Mouse (Mus musculus): Measurements from ENCODE around the gene F12. TPM values are rescaled to one million over a fixed set of nuclear protein-coding genes. Genes with fewer than 3 reads are reported as not detected.
A peak's percentile ranks its signal among the peaks of the same experiment; 100 is the strongest.

The F12 gene
- under 1 TPM; 0.79 to 0.84 TPM for total RNA-seq (2021)

- intact Hi-C loops (cut with DNase I) = no loop called here
Observed at GRCm38 (mm10) chr13:55426613-55427012, at the start of gene F12. F12 (minus strand) TSS chr13:55426793.

DNA sequence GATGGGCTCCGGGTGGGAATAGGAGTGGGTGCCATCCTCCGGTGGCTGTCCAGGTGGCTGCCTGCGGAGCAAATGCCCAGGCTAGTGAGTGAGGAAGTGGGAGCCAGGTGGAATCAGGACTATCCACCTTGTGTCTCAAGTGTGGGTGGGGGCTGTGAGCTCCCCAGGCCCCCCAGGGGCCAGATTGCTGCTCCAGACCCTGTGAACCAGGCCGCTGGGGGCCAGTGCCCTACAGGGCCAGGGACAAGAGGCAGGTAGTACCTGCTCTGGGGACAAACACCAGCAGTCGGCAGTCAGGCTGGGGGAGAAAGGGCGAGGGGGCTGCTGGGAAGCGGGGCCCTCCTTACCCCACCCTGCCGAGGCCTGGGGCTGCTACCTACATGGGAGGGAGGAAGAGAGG lies 49.7 kb upstream of the F12 start:
- DNase-seq (ENCODE audit: low spot score in 2 of 2) = no peak
- intact Hi-C loops (cut with DNase I) = no loop called here

More at GRCm38 (mm10) chr13:55426613-55427012, at the start of gene F12:
- DNase-seq (ENCODE audit: low spot score in 2 of 2) = no peak

DNA sequence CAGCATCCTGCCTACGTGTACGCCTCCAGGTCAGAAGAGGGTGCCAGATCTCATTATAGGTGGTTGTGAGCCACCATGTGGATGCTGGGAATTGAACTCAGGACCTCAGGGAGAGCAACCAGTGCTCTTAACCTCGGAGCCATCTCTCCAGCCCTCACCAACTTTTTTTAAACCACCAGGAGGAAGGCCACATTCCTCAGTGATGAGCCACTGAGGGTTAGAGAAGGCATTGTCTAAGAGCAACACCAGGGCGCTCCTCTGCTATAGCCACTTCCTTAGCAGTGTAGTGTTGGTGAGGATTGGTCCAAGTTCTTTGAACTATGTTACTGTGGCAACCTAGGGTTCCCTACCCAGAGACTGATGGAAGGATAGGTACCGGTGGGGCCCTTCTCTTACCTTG lies 49.2 kb upstream of the F12 start:
- DNase-seq (ENCODE audit: low spot score in 2 of 2) = no peak
- intact Hi-C loops (cut with DNase I) = no loop called here

GRCm38 (mm10) chr13:55474621-55475069 lies 48.1 kb upstream of the F12 start:
- intact Hi-C loops (cut with DNase I) = no loop called here
- DNase-seq (ENCODE audit: low spot score in 2 of 2) = peak; percentile 70 to 71

GRCm38 (mm10) chr13:55473961-55474360 lies 47.4 kb upstream of the F12 start:
- peak; percentile 28 to 44 for DNase-seq (ENCODE audit: low spot score in 2 of 2)
- intact Hi-C loops (cut with DNase I) = loop anchor here (2.0 kb wide), 1 partner anchor 43 kb away; no protein-coding TSS in a partner anchor

DNA sequence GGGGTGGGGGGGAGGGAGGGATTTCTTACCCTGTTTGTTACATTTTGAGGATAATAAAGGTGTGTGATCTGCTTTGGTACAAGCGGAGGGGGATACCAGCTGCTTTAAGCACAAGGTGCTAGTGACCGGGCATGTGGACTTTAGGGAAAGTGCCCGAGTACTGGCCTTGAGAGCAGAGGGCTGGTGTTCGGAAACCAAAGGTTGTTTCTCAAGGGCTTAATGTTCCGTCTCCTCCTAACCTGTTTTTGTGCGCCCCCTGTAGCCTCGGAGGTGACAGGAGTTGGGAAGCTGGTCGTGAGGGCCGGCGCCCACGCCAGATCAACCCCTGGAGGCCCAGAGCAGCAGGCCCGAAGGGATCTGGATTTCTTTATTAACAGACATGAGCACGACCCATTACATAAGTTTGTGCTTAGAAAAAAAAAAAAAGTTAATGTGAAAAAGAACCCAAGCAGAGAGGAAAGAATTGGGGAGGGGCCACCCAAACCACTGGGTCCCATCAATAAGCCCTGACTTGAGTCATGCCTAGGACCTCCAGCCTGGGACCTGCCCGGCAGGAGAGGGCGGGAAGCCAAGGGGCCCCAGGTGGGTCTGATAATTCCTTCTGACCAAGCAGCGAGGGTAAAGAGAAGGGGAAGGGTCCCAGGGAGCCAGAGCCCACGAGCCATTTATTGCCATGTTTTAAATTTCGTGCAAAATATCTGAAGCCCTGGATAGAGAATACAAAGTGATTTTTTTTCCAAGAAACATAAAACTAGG lies 46.7 kb upstream of the F12 start:
- intact Hi-C loops (cut with DNase I) = loop anchor here (2.0 kb wide), 1 partner anchor 44 kb away; no protein-coding TSS in a partner anchor
- peak; percentile 47 to 49 for DNase-seq (ENCODE audit: low spot score in 2 of 2)

GRCm38 (mm10) chr13:55472132-55473022 lies 45.8 kb upstream of the F12 start:
- intact Hi-C loops (cut with DNase I) = loop anchor here (2.0 kb wide), 1 partner anchor 44 kb away; no protein-coding TSS in a partner anchor
- DNase-seq (ENCODE audit: low spot score in 2 of 2) = peak; percentile 87 to 91

GRCm38 (mm10) chr13:55471819-55472131 lies 45.2 kb upstream of the F12 start:
- no peak for DNase-seq (ENCODE audit: low spot score in 2 of 2)
- intact Hi-C loops (cut with DNase I) = loop anchor here (2.0 kb wide), 2 partner anchors 45 to 53 kb away; no protein-coding TSS in a partner anchor

- peak; percentile 78 to 84 for DNase-seq (ENCODE audit: low spot score in 2 of 2)
- intact Hi-C loops (cut with DNase I) = loop anchor here (2.0 kb wide), 1 partner anchor 52 kb away; no protein-coding TSS in a partner anchor
Observed at GRCm38 (mm10) chr13:55471156-55471818, 44.7 kb upstream of the F12 start.

DNA sequence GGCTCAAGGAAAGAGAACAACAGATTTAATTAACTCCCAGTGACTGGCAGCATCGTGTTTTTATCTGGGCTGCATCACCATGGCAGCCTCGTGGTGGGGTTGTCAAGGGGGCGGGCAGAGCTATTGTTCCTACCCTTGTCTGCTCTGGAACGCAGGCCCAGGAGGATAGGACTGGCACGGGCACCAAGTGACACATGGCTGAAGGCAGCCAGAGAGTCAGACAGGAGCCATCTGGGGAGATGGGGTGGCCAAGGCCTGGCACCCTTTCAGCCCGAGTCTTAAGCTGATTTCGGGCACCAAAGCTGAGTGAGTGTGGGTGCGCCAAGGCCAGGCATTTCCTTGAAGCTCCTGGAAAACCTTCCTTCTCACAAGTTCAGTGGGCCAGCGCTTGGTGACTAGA lies 43.8 kb upstream of the F12 start:
- intact Hi-C loops (cut with DNase I) = loop anchor here (2.0 kb wide), 1 partner anchor 52 kb away; no protein-coding TSS in a partner anchor
- peak; percentile 51 to 63 for DNase-seq (ENCODE audit: low spot score in 2 of 2)

- intact Hi-C loops (cut with DNase I) = no loop called here
- DNase-seq (ENCODE audit: low spot score in 2 of 2) = no peak
Observed at GRCm38 (mm10) chr13:55468851-55469560, 42.4 kb upstream of the F12 start.

DNA sequence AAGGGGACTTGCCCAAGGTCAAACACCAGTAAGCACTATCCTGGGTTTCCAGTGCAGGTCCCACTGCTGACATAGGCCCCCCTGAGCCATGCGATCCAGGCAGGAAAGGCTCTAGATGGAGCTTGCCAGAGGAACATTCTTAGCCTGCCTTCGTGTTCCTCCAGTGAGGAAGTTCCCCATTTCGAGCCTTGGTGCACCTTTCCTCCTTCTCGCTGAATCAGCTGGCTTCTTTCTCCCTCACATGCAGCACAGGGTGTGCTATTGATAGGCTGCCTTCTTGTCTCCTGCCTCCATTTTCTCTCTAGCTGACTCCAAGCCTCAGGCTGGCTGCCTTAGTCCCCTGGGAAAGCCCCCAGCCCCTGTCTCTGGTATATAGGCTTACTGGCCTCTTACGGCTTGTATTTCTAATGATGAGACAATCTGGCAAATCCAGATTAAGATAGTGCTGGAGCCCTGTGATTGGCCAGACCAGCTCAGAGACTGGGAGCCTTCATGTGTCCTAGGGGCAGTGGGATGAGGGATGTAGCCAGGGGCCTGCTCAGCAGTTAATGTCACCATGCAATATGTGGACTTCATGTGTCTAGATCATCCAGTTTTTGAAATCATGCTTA lies 39.3 kb upstream of the F12 start:
- peak; percentile 33 to 48 for DNase-seq (ENCODE audit: low spot score in 2 of 2)
- intact Hi-C loops (cut with DNase I) = loop anchor here (2.0 kb wide), 1 partner anchor 61 kb away; no protein-coding TSS in a partner anchor

DNA sequence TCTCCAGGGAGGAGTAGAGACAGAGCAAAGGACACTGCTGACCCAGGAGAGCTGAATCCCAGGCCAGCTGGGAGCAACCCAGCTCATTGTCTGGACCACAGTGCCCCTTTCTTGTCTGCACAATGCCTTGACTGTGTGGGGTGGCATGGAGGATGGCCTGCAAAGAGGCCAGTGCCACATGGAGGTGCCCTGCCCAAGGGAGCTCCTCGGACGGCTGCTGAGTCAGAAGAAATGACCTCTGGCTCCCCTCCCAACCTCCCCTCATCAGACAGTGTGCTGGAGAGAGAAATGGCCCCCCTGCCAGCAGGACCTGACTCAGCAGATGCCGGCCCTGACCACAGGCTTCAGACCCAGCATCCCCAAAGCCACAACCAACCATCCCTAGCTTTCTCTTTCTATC lies 38.6 kb upstream of the F12 start:
- peak in 1 of 2 experiments; percentile 46 for DNase-seq (ENCODE audit: low spot score in 2 of 2)
- intact Hi-C loops (cut with DNase I) = no loop called here

DNA sequence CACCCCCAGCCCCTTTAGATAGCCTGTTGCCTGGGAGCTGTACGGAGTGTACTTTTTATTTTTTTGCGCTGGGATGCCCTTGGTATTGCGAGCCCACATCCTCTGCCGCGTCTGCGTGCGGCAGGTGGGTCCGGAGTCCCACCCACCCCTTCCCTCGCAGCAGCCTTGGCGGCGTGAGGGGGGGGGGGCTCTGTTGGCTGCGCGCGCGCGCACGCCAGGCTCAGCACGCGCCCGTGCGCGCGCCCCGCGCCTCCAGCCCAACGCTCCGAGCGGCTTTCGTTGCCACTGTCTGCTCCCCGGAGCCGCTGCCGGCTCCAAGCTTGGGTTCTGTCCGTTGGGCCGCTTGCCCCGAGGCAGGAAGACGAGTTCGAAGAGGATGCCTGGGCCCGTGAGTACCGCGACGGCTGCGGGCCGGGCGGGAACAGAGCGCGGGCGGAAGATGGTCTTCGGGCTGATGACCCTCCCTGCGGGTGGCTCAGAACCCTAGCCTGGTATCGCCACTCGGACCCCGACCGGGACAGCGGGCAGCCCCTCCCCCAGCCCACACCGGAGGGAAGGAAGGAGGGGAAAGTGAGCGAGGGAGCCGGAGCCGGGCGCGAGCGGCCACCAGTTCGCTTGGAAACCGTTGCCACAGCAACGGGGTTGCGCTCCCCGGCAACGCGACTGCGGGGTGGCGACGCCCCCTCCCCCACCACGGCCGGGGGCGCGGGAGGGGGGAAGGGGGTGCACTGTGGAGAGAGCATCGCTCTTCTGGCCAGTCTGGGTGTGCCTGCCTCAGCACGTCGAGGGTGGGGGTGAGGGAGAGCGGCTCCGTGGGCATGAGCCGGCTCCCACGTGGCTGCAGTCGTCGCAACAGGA lies 37.7 kb upstream of the F12 start, which contains the start of gene Prr7:
TSS of gene Prr7 (plus strand) at position 241 of the 858 bp plus-strand sequence.
- intact Hi-C loops (cut with DNase I) = no loop called here
- DNase-seq (ENCODE audit: low spot score in 2 of 2) = peak; percentile 71 to 81

DNA sequence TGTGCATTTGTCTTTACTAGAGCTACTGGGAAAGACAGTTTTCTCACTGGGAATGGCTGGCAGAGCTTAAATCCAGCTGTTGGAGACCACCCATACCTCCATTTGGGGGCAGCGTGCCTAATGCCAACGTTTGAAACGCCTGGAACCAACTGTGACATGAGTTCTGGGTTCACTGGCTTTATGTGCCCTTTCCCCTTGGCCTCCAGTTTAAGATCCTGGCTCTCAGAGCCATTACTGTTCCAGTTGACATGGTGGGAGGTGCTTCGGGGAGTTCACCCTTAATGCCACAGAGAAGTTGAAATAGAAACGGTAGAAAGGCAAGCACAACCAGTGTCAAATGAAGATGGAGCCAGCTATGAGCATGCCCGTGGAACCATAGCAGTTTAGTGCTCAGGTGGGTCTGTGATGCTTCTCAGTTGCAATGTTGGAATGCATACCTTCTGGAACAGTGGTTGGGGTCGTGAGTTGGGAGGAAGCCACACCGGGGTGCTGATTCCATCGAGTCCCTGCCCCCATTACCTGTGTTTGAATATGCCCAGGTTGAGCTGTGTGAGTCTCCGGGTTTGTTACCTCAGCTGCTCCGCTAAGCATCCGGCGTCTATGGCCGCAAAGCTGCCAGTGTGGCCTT lies 36.9 kb upstream of the F12 start:
- intact Hi-C loops (cut with DNase I) = no loop called here
- peak in 1 of 2 experiments; percentile 54 for DNase-seq (ENCODE audit: low spot score in 2 of 2)

DNA sequence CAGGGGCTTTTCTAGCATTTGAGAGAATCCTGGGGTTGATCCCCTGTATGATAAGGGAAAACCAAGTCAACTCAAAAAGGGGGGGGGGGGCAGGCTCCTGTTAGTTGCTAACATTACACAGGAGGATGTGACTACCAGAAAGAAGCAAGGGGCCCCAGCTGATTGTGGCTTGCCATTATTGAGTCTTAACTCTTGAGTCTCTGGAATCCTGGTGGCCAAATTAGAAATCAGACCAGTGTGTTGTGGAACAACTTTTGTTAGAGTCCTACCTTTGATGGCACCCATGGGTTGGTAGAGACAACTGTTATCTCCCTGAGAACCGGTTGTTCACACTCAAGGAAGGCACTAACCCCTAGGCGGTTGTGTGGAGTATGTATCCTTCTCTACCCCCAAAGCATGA lies 36.4 kb upstream of the F12 start:
- intact Hi-C loops (cut with DNase I) = no loop called here
- DNase-seq (ENCODE audit: low spot score in 2 of 2) = no peak

Data from left cerebral cortex, postnatal 36 days (tissue).